Mouse (Mus musculus): ENCODE measurements at regions not wholly inside any gene's neighbourhood (a gene's known extent, or its start where the extent isn't known, plus 50 kb on each side); places are given as distances from the start of the nearest gene placed in this dataset.

- TF ChIP-seq EP300 (IDR thresholded peaks at IDR 0.05; ENCODE audit: low read depth): no peak
- no peak for TF ChIP-seq CTCF (IDR thresholded peaks at IDR 0.05; ENCODE audit: low read depth)
These were observed 193.8 kb downstream of the Gm7361 start for GRCm38 (mm10) chr5:26451306-26451705.

Measured in liver, postnatal 0 days (tissue).